Mouse (Mus musculus): Measurements from ENCODE around the gene Ebf1. TPM values are rescaled to one million over a fixed set of nuclear protein-coding genes. Genes with fewer than 3 reads are reported as not detected.
A peak's percentile ranks its signal among the peaks of the same experiment; 100 is the strongest.

Ebf1 gene
- polyA plus RNA-seq, 1 experiment from 2014 or later: 21.3 TPM

- H3K9ac ChIP-seq (ENCODE audit: low read length): no peak overlapping the region
- DNase-seq (ENCODE audit: low spot score) (no peak), ATAC-seq (replicated peaks; ENCODE audit: low FRiP score) (no peak)
- no peak overlapping the region for H3K4me3 ChIP-seq (ENCODE audit: low read depth, low read length)
- H3K9me3 ChIP-seq (ENCODE audit: control insufficient read depth, low read length): no peaks in the 10 kb centered on the region
- no peaks in the 10 kb centered on the region for H3K4me1 ChIP-seq (replicated peaks; ENCODE audit: control insufficient read depth, insufficient read depth, low read length)
- no peak overlapping the region for H3K4me2 ChIP-seq (ENCODE audit: low read depth, low read length, severe bottlenecking)
- no peak overlapping the region for H3K27ac ChIP-seq (ENCODE audit: low read depth, low read length)
- WGBS: 85% methylated on average over 4 of the region's 4 CpGs
- H3K36me3 ChIP-seq (ENCODE audit: control insufficient read depth, insufficient read depth, low read length): no peaks in the 10 kb centered on the region
- no peaks in the 10 kb centered on the region for H3K27me3 ChIP-seq (ENCODE audit: control insufficient read depth, insufficient read depth, low read length)
Observed at GRCm38 (mm10) chr11:44977921-44978397, 360.8 kb downstream of the Ebf1 start.

- no peak overlapping the region for H3K27ac ChIP-seq (ENCODE audit: low read depth, low read length)
- peaks cover 2% of the 10 kb centered on the region; the same call in 1 of the 2 replicates for H3K4me1 ChIP-seq (replicated peaks; ENCODE audit: control insufficient read depth, insufficient read depth, low read length)
- H3K9me3 ChIP-seq (ENCODE audit: control insufficient read depth, low read length): no peaks in the 10 kb centered on the region
- WGBS: 89% methylated on average over 5 of the region's 5 CpGs
- ATAC-seq (replicated peaks; ENCODE audit: low FRiP score) (no peak), DNase-seq (ENCODE audit: low spot score) (no peak)
- no peaks in the 10 kb centered on the region for H3K27me3 ChIP-seq (ENCODE audit: control insufficient read depth, insufficient read depth, low read length)
- H3K4me3 ChIP-seq (ENCODE audit: low read depth, low read length): no peak overlapping the region
- H3K4me2 ChIP-seq (ENCODE audit: low read depth, low read length, severe bottlenecking): no peak overlapping the region
- no peaks in the 10 kb centered on the region for H3K36me3 ChIP-seq (ENCODE audit: control insufficient read depth, insufficient read depth, low read length)
- H3K9ac ChIP-seq (ENCODE audit: low read length): no peak overlapping the region
Observed at GRCm38 (mm10) chr11:44979391-44979790, 362.3 kb downstream of the Ebf1 start.

DNA sequence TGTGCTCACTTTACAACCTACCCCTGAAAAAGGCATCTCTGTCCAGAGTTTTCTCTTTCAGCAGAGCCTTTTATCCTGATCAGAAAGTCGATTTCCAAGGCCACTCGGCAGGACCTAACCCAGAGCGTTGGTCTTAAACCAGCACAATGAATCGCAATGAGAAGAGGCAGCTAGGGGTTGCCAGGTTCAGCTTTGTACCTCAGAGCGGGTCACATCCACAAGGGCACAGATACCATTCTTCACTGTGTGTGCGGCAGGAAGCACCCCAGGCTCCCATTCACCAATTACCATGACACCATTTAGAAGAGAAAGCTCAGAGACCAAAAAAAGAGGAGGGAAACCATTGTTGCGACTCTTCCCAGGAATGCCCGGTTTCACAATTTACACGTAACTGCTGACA, 365.1 kb downstream of the Ebf1 start:
- 47% methylated on average over 9 of the region's 9 CpGs for WGBS

DNA sequence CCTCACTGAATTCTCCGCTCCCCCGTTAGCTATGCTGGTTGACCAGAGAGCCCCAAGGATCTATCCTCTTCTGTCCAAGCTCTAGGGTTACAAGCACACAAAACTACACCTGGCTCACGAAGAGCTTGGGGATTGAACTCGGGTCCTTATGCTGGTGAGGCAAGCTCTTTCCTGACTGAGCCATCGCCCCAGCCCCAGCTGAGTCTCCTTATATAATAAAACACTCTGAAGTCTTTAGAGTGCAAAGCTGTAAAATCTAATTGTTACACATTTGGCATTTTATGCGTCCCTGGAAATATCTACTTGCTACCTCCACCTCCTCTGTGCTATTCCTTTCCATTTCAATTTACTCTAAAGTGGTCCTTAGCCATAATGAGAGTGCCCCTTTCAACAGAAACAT, 366.8 kb downstream of the Ebf1 start:
- H3K27ac ChIP-seq (ENCODE audit: low read depth, low read length): no peak overlapping the region
- no peaks in the 10 kb centered on the region for H3K27me3 ChIP-seq (ENCODE audit: control insufficient read depth, insufficient read depth, low read length)
- no peak overlapping the region for H3K9ac ChIP-seq (ENCODE audit: low read length)
- H3K4me1 ChIP-seq (replicated peaks; ENCODE audit: control insufficient read depth, insufficient read depth, low read length): peaks cover 2% of the 10 kb centered on the region; the same call in 1 of the 2 replicates
- H3K9me3 ChIP-seq (ENCODE audit: control insufficient read depth, low read length): no peaks in the 10 kb centered on the region
- no peaks in the 10 kb centered on the region for H3K36me3 ChIP-seq (ENCODE audit: control insufficient read depth, insufficient read depth, low read length)
- no peak for DNase-seq (ENCODE audit: low spot score)
- H3K4me2 ChIP-seq (ENCODE audit: low read depth, low read length, severe bottlenecking): no peak overlapping the region
- no peak for ATAC-seq (replicated peaks; ENCODE audit: low FRiP score)
- no peak overlapping the region for H3K4me3 ChIP-seq (ENCODE audit: low read depth, low read length)
- 76% methylated on average over 6 of the region's 6 CpGs for WGBS

More for the DNA sequence above, 365.1 kb downstream of the Ebf1 start:
- Histone ChIP-seq H3K36me3 (ENCODE audit: control insufficient read depth, insufficient read depth, low read length) (no peaks in the 10 kb centered on the region), H3K9ac (ENCODE audit: low read length) (no peak overlapping the region), H3K4me1 (replicated peaks; ENCODE audit: control insufficient read depth, insufficient read depth, low read length) (peaks cover 2% of the 10 kb centered on the region; the same call in 1 of the 2 replicates), H3K9me3 (ENCODE audit: control insufficient read depth, low read length) (no peaks in the 10 kb centered on the region), H3K4me2 (ENCODE audit: low read depth, low read length, severe bottlenecking) (no peak overlapping the region), H3K27ac (ENCODE audit: low read depth, low read length) (no peak overlapping the region), H3K27me3 (ENCODE audit: control insufficient read depth, insufficient read depth, low read length) (no peaks in the 10 kb centered on the region), H3K4me3 (ENCODE audit: low read depth, low read length) (no peak overlapping the region)
- no peak for DNase-seq (ENCODE audit: low spot score)
- no peak for ATAC-seq (replicated peaks; ENCODE audit: low FRiP score)

- H3K4me1 ChIP-seq (replicated peaks; ENCODE audit: control insufficient read depth, insufficient read depth, low read length): peaks cover 2% of the 10 kb centered on the region; the same call in 1 of the 2 replicates
- 20% methylated on average over 7 of the region's 7 CpGs for WGBS
- no peak overlapping the region for H3K27ac ChIP-seq (ENCODE audit: low read depth, low read length)
Observed at GRCm38 (mm10) chr11:44984381-44984780, 367.3 kb downstream of the Ebf1 start.

DNA sequence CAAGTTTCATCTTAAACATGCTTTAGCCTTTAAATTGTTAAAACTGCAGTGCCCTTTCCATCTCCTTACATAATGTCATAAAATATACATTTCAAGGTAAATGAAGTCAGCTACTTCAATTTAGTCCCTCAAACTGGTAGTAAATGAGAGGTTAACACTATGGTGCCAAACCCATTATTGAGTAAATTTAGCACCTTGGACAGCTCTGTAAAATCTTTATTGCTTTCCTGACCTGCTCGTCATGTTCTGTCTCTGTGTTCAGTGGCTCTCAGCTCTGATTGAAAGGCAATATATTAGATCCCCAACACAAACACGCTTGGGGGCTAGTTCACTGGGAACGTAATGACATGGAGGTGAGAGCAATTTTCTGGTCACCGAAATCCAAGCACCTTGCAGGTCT, 370.7 kb downstream of the Ebf1 start:
- Histone ChIP-seq H3K9ac (ENCODE audit: low read length) (no peak overlapping the region), H3K27me3 (ENCODE audit: control insufficient read depth, insufficient read depth, low read length) (no peaks in the 10 kb centered on the region), H3K4me3 (ENCODE audit: low read depth, low read length) (no peak overlapping the region), H3K27ac (ENCODE audit: low read depth, low read length) (no peak overlapping the region), H3K9me3 (ENCODE audit: control insufficient read depth, low read length) (no peaks in the 10 kb centered on the region), H3K4me2 (ENCODE audit: low read depth, low read length, severe bottlenecking) (no peak overlapping the region), H3K4me1 (replicated peaks; ENCODE audit: control insufficient read depth, insufficient read depth, low read length) (peaks cover 2% of the 10 kb centered on the region; the same call in 1 of the 2 replicates), H3K36me3 (ENCODE audit: control insufficient read depth, insufficient read depth, low read length) (no peaks in the 10 kb centered on the region)
- no peak for DNase-seq (ENCODE audit: low spot score)
- 72% methylated on average over 4 of the region's 4 CpGs for WGBS
- ATAC-seq (replicated peaks; ENCODE audit: low FRiP score): no peak

More at GRCm38 (mm10) chr11:44984381-44984780, 367.3 kb downstream of the Ebf1 start:
- Histone ChIP-seq H3K9me3 (ENCODE audit: control insufficient read depth, low read length) (no peaks in the 10 kb centered on the region), H3K36me3 (ENCODE audit: control insufficient read depth, insufficient read depth, low read length) (no peaks in the 10 kb centered on the region), H3K4me2 (ENCODE audit: low read depth, low read length, severe bottlenecking) (no peak overlapping the region), H3K9ac (ENCODE audit: low read length) (no peak overlapping the region), H3K27me3 (ENCODE audit: control insufficient read depth, insufficient read depth, low read length) (no peaks in the 10 kb centered on the region), H3K4me3 (ENCODE audit: low read depth, low read length) (no peak overlapping the region)
- DNase-seq (ENCODE audit: low spot score) (no peak), ATAC-seq (replicated peaks; ENCODE audit: low FRiP score) (no peak)

DNA sequence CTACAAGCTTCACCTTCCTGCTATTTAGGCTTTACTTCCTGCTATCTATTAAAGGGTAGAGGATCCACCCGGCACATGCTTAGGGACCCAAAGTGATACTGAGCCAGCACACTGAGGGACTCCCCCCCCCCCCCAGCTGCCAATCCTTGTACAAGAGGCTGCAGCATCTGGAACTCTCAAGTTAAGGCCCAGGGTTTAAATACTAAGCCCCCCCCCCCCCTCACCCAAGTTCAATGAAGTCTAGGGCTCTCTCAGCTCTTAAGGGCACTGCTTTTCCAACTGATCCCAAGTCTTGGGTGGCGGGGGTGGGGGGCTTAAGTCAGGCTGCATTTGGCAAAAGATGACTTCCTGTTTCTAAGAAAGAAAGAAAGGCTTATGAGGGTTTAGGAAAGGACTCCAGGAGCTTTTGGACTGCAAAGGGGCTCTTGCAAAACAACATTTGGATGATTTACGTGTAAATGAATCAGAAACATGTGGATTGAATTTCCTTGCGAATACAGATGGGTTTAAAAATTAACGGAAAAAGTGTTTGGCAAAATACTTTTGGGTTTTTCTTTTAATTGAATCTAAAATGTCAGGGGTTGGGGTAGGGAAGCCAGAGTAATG, 385.7 kb downstream of the Ebf1 start:
- no peaks in the 10 kb centered on the region for H3K36me3 ChIP-seq (ENCODE audit: control insufficient read depth, insufficient read depth, low read length)
- WGBS: 77% methylated on average over 5 of the region's 5 CpGs
- H3K9ac ChIP-seq (ENCODE audit: low read length): no peak overlapping the region
- peaks cover 3% of the 10 kb centered on the region; the same call in 1 of the 2 replicates for H3K27me3 ChIP-seq (ENCODE audit: control insufficient read depth, insufficient read depth, low read length)
- H3K9me3 ChIP-seq (ENCODE audit: control insufficient read depth, low read length): no peaks in the 10 kb centered on the region
- DNase-seq (ENCODE audit: low spot score) (no peak), ATAC-seq (replicated peaks; ENCODE audit: low FRiP score) (no peak)
- 0 out of 2 replicates have a peak, but pooled peaks cover 2% of the 10 kb centered on the region for H3K4me1 ChIP-seq (replicated peaks; ENCODE audit: control insufficient read depth, insufficient read depth, low read length)
- no peak overlapping the region for H3K4me2 ChIP-seq (ENCODE audit: low read depth, low read length, severe bottlenecking)
- H3K4me3 ChIP-seq (ENCODE audit: low read depth, low read length): no peak overlapping the region
- no peak overlapping the region for H3K27ac ChIP-seq (ENCODE audit: low read depth, low read length)

- DNase-seq (ENCODE audit: low spot score) (no peak), ATAC-seq (replicated peaks; ENCODE audit: low FRiP score) (no peak)
- Histone ChIP-seq H3K4me3 (ENCODE audit: low read depth, low read length) (no peak overlapping the region), H3K4me1 (replicated peaks; ENCODE audit: control insufficient read depth, insufficient read depth, low read length) (0 out of 2 replicates have a peak, but pooled peaks cover 2% of the 10 kb centered on the region), H3K27ac (ENCODE audit: low read depth, low read length) (no peak overlapping the region), H3K9ac (ENCODE audit: low read length) (no peak overlapping the region), H3K4me2 (ENCODE audit: low read depth, low read length, severe bottlenecking) (0 out of 2 replicates have a peak overlapping the region, but pooled peaks have one; percentile 8), H3K27me3 (ENCODE audit: control insufficient read depth, insufficient read depth, low read length) (peaks cover 3% of the 10 kb centered on the region; the same call in 1 of the 2 replicates), H3K36me3 (ENCODE audit: control insufficient read depth, insufficient read depth, low read length) (no peaks in the 10 kb centered on the region), H3K9me3 (ENCODE audit: control insufficient read depth, low read length) (no peaks in the 10 kb centered on the region)
- WGBS: 43% methylated on average over 9 of the region's 9 CpGs
Observed at GRCm38 (mm10) chr11:45003716-45004437, 386.8 kb downstream of the Ebf1 start.

Data from forebrain, embryonic 11.5 days (tissue).